Mouse (Mus musculus) frontal cortex, postnatal 36 days (tissue): ENCODE data around the gene Stk4.

Experiments used
- DNase-seq, 2 experiments: peaks; one replicate each; pipeline ENCODE4 v3.0.0; 2022; ENCODE audit warnings: low spot score in 2 of 2

Gene Stk4

DNA sequence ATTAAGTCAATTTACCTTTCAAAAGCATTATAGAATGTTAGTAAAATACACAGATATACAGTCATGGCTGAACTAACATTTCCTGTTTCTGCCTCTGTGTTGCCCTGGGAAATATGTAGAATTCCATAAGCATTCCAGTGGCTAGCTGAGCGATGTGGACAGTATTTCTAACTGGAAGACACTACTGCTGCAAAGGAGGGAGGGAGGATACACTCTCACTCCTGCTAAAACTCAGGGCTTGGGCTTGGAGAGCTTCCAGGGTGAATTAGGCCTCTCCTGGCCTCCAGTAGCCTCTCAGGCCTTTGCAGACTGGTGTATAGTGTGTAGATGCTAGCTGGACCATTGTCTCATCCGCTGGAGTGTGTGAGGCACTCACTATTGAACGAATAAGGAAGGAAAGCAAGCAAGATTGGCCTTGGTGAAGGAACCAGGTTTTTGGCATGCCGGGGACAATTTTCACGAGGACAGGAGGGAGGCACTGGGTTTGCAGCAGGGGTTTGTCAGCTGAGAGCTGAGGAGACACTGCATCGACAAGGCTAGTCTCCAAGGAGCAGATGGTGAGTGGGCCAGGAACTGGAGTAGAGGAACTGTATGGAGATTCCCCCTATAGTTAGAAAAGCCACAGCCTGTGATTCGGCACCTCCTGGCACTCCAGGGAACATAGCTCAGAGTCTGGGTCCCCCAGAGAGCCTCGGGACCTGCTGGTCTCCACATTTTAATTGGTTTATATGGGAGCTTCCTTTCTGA, 104.7 kb downstream of the Stk4 start:
- peak; percentile 84 to 88 for DNase-seq

DNA sequence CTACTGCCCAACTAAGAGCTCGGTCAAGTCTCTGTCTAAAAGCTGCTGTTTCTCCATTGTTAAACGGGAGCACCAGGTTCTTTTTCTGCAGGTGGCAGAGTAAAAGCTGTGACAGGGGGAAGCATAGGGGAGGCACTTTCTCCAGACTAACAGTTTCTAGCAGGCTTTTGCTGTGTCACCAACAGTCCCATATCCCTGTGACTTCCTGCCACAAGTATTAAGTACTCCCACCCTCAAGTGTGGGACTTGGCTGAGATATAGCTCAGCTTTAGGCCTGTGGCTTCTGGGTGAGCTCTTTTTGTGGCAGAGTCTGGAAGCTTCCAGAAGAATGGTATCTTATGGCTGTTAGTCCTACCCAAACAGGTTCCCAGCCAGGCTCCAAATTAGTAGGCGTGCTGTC, 105.7 kb downstream of the Stk4 start:
- DNase-seq: no peak

DNA sequence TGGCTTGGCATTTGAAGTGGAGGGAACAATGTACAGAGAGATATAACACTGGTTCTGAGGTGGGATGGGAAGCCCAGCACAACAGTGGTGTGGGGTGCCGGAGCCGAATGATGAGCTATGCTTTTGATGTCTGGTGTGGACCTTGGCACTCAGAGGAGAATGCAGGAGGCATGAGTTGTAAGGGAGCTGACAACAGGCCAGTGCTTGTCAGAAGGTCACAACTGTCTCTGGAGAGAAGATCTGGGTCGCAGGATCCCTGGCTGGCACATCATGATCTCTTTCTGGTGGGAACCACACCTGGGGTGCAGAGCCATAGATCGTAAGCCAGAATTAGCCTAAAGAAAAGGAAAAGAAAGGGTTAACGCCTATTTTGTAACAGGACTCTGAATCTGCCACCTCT, 107.7 kb downstream of the Stk4 start:
- DNase-seq: no peak

DNA sequence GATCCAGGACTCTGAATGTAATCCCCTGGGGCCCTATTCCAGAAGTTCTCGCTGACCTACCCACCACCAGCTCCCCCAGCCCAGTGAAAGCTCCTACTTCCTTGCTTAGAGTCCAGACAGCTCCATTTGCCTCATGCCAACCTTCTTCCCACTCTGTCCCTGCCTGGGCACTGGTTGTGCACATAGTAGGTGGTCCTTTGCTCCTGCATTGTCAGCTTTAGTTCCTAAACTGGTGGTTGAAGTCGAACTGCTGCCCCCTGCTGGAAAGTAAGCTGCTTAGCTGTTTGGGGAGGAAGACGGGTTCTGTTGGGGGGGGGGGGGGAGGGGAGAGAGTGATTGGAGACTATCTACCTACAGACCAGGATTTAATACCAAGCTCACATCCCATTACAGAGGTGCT, 110.0 kb downstream of the Stk4 start:
- no peak for DNase-seq

DNA sequence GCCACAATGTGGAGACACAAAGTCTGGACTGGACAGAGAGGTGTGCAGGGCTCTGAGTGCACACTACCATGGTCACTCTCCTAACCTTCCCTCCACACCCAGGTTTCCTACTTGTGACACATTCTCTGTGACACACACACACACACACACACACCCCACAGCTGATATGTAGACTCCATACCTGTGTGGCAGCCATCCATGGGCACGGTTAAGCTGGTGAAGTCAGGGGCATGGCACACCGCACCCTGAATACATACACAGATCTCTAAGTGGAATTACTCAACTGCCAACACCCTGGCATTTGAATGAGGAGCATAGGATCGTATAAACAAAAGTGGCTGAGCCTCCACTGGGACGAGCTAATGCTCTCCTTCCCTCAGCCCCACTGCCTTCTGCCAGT, 110.6 kb downstream of the Stk4 start:
- DNase-seq: no peak

DNA sequence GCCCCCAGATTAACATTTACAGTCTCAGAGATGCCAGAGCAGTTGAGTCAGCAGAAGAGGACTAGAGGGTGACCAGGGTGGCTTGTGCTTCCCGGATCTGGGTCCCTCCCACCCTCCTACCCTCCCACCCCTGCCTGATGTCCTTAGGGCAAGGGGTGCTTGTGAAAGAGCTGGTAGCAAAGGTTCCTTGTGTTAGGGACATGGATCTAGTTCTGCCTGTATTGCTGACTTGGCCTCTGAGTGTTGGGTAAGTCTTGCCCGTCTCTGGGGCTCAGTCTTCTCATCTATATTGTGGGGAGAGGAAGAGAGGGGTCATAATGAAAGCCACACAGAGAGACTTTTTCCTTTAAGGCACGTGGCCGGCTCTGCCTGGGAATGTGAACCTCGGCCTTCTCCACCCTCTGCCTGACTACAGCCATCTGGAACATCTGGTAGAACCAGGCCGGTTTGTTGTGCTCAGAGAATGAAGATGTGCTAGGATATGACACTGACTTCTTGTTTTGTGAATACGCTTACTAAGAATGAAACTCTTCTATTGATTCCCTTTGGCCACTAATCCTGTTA, 112.7 kb downstream of the Stk4 start, which contains the start of gene Wfdc5:
Wfdc5 (minus strand) TSS at position 51 of the 564 bp plus-strand sequence.
- DNase-seq: no peak

DNA sequence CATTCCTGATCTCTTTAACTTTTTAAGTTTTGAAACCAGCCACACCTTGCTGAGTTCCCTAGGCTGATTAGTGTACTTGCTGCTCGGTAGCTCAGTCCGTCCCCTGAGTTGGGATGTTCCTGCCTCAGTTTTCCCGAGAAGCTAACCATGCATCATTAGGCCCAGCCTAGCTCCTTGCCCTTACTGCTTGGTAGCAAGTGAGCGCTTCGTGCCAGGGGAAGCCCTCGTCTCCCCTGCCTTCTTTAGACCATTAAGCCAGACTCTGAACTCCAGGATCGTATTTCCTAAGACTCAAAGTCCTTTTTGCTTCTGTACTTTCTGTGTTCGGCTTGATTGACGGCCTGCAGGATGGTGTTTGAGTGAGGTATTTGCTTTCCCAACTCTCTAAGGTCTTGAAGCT, 113.2 kb downstream of the Stk4 start:
- no peak for DNase-seq

DNA sequence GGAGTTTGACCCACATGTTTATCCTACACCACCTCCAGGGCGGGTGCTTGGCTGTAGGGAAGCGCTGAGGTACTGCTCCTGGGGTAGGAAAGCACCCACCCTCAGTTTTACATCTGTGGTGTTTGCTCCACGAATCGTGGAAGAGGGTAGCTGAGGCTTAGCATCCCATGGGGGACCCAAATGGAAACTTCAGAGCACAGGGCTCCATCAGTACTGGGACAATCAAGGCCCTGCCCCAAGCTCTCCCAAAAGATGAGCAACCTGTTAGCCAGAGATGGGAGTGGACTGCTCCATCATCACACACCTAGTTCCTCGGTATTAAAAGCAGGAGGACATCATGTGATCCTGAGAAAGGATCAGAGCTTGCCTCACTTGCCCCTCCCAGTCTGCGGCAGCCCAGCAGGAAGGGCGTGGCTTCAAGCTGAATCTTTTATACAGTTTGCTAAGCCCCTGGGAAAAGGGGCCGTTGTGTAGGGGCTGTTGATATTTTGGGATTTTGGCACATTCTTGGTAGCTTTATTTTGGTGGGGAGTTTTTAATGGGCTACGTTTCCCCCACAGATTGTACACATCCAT, 114.1 kb downstream of the Stk4 start:
- DNase-seq: no peak

DNA sequence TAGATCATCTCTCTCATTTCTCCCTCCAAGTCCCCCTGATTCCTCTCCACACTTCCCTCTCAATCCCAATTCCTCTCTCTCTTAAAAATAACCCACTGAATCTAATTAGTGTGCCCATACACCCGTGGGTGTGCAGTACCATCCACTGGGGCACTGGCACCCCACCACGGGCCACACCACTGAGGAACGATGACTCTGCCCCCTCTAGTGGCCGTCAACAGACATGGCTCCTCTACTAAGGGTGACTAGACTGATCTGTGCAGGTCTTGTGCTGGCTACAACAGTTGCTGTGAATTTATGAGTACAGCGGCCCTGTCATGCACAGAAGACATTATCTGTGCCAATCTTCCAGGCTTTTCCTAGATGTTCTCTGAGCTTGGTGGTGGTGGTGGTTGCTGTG, 118.6 kb downstream of the Stk4 start:
- DNase-seq: no peak

DNA sequence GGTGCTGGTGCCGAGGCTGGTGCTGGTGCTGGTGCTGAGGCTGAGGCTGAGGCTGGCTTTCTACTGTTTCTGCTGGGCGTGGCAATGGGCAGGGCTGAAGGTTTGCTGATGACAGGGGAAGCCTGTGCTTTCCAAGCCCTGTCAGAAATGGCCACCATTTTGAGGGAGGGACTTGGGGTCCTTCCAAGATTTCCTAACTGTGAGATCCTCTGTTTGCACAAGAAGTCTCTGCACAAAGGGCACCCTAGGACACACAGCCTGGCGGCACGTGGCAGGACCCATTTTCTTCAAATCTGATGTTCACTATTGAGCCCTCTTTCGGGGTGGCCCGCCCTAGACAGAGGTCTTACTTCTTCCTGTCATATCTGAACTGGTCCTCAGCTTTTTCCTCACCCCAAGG, 120.5 kb downstream of the Stk4 start, which contains the start of gene Wfdc12:
Wfdc12 (minus strand) TSS at position 33 of the 400 bp plus-strand sequence.
- DNase-seq: no peak

DNA sequence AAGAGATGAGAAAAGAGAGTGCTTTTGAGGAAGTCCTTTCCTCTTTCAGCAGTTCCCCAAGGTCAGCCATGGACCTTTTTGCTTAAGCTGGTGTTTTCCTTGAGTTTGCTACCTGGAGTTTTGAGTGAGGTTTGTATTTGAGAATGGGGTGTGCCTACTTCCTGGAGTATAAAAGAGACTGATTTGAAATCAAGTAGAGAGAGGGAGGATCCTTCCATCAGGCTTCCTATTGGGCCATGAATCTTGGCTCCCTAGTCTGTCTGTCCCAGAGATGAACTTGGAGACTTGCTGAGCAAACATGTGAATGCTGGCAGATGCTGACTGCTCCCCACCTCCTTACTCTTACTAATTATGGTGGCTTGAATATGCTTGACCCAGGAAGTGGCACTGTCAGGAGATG, 122.2 kb downstream of the Stk4 start:
- DNase-seq: no peak

DNA sequence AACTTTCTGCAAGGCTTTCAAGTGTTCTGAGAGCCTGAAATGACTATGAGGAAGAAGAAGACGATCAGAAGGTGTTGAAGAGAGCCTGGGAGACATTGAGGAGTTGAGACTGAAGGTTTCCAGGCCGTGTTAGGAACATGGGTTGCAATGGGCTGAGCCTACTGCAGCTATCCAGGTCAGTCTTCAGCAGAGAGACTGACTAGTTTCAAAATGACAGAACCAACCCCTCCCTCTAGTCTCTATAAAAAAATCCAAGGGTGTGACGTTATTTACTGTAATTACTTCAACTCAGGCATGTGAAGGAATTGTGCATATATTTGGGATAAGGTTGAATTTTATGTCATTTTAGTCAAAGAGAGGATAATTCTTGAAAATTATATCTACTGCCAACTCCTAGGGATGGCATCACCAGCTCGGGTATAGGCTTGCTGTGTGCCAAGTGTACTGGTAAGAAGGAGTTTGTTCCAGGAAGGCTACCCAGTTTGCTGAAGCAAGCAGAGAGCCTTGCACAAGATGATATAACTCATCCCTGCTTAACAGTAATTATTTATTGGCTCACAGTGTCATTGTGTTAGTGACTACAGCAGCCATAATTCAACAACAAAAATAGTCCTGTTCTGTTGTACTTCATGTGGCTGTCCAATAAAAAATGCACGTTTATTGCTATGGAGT, 125.0 kb downstream of the Stk4 start:
- DNase-seq: no peak

DNA sequence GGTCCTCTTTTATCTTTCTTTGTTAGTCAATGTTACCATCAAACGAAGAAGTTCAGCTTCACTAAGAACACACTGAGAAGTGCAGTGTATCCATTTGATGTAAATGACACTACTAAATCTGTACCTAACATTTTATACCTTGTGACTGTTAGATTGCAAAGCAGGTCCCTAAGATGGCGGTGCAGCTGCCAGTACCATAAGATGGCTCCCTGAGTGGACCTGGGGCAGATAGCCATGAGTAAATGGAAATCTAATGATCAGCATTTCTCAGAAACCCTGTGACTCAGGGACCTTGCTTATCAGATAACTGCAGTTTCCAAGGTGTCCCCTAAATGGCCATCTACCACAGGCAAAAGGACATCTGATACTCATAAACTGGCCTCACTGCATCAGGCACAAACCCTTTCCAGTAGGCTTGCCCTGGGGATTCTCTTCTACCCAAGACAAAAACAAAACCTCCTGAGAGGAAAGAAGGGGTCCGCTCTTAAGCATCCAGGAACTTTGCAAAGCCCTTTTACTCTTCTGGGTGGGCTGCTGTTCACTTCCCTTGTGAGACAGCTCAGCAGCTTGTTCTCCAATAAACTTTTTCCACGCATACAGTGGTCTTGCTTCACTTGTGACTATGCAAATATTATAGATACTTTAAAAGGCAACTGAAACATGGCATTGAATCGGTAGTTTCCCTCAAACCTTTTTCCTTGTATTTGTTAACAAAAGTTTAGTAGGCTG, 126.0 kb downstream of the Stk4 start:
- DNase-seq: no peak

DNA sequence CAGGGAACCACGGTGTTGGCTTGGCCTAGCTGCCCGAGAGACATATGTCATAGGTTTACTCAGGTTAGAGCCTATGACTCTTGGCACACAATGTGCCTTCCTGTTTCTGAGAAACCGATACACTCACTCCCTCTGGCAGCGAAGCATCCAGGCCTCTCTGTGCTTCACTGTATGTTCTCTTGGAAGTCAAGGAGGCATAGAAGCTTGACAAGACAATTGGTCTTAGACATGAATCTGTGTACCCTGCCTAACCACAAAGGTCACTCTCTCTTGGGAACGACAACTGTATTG, 126.5 kb downstream of the Stk4 start:
- no peak for DNase-seq

DNA sequence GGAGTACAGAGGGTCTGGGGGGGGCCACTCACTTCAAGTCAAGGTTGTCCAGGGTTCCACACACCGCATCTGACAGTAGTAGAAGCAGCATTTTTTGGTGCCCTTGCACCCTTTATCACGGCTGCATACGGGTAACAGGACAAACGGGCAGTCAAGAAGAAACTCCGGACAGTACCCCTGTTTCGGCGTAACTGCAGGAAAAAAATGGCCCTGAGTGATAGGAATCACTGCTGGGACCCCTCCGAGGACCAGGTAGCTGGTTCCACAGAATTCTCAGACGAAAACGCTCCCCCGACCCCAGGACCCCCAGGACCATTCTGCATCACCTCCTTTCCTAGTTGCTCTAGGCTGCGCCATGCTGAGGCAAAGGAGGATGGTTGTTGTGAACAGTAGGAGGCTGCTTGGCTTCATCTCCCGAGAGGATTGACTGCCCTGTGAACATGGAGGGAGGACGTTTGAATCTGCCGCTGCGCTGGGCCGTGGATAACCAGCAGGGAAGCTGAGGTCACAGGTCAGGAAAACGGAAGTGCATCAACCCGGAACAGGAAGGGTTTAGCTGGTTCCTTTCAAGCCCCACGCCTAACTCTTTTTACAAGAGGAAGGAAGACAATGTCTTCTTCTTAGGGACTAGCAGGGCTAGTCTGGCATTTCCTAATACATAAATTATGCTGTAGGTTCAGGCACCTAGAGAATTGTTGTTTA, 129.7 kb downstream of the Stk4 start, which contains the start of gene Wfdc15a:
Wfdc15a (minus strand) TSS at position 505 of the 702 bp plus-strand sequence.
- no peak for DNase-seq
